Mouse (Mus musculus) lung, embryonic 14.5 days (tissue): ENCODE results near the gene Clec16a. TPM values are rescaled to one million over a fixed set of nuclear protein-coding genes. Genes with fewer than 3 reads are reported as not detected.

ENCODE experiments used
- ATAC-seq: fragments of 200-750 bp; cut with Nextera tagmentation; 2 replicates; pipeline ENCODE4 v1.8.0; 2017; ENCODE audit warnings: mild to moderate bottlenecking, moderate TSS enrichment, moderate library complexity; ENCODE audit not compliant: insufficient read depth
- DNase-seq: peaks from one replicate; pipeline ENCODE4 v3.0.0-alpha.2; 2015
- H3K27ac ChIP-seq: fragments of 300-500 bp; sonication (generic); 2 replicates; pipeline ENCODE4 v1.5.1; 2014; ENCODE audit warnings: low read depth, mild to moderate bottlenecking, moderate library complexity
- H3K27me3 ChIP-seq: fragments of 300-500 bp; sonication (generic); 2 replicates; pipeline ENCODE4 v1.6.1; 2014; ENCODE audit warnings: low read length, control low read depth; ENCODE audit not compliant: insufficient read depth
- H3K36me3 ChIP-seq: fragments of 300-500 bp; sonication (generic); 2 replicates; pipeline ENCODE4 v1.6.1; 2014; ENCODE audit warnings: control low read depth; ENCODE audit not compliant: insufficient read depth
- H3K4me1 ChIP-seq: fragments of 300-500 bp; sonication (generic); 2 replicates; pipeline ENCODE4 v1.6.1; 2014; ENCODE audit warnings: antibody characterized with exemption, control low read depth; ENCODE audit not compliant: insufficient read depth
- H3K4me2 ChIP-seq: fragments of 300-500 bp; sonication (generic); 2 replicates; pipeline ENCODE4 v1.6.1; 2014; ENCODE audit warnings: mild to moderate bottlenecking
- H3K4me3 ChIP-seq: fragments of 300-500 bp; sonication (generic); 2 replicates; pipeline ENCODE4 v1.5.1; 2014; ENCODE audit warnings: low read depth, low read length
- H3K9ac ChIP-seq: fragments of 300-500 bp; sonication (generic); 2 replicates; pipeline ENCODE4 v1.6.1; 2014
- H3K9me3 ChIP-seq: fragments of 300-500 bp; sonication (generic); 2 replicates; pipeline ENCODE4 v1.6.1; 2016; ENCODE audit warnings: low read depth, low read length, control low read depth
- CTCF ChIP-seq: IDR thresholded peaks from 2 replicates; pipeline ENCODE4 v1.5.1; 2016; ENCODE audit warnings: antibody characterized with exemption, low read depth
- WGBS: fragments of 180-500 bp; shearing (Covaris S2); extraction: QIAGEN DNeasy Blood & Tissue Kit; methylation state at CpG from one replicate; pipeline ENCODE4 v1.1.7; 2014; 5-methylcytosine and 5-hydroxymethylcytosine counted together
- polyA plus RNA-seq: library from polyadenylated mRNA; unstranded; fragments of >200 nt; fragmentation: Nextera tagmentation; extraction: Ambion mirVana; gene quantifications from 2 replicates; pipeline ENCODE4 v1.2.1, GENCODE M21; 2014

Clec16a gene
- polyA plus RNA-seq, 1 experiment from 2014 or later: 27.4 TPM

DNA sequence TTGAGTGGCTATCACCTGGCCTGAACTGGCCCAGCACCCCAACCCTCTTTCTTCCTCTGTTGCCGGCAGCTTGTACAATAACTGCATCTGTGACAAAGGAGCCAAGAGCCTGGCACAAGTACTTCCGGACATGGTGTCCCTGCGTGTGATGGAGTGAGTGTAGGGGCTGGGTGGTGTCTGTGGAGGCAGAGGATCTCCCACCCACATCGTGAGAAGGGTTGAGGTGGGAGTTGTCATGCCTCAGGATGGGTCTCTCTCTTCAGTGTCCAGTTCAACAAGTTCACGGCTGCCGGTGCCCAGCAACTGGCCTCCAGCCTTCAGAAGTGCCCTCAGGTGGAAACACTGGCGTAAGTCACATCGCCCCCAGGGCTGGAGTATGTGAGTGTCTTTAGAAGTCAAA, 21.5 kb upstream of the Clec16a start:
- Histone ChIP-seq H3K36me3 (no peaks in the 10 kb centered on the region), H3K4me1 (no peaks in the 10 kb centered on the region), H3K4me2 (no peak overlapping the region), H3K4me3 (no peak overlapping the region), H3K9me3 (no peaks in the 10 kb centered on the region), H3K27ac (no peak overlapping the region), H3K9ac (no peak overlapping the region), H3K27me3 (no peaks in the 10 kb centered on the region)
- WGBS: 78% methylated on average over 8 of the region's 8 CpGs
- no peak for ATAC-seq
- TF ChIP-seq CTCF: no peak
- DNase-seq: no peak

DNA sequence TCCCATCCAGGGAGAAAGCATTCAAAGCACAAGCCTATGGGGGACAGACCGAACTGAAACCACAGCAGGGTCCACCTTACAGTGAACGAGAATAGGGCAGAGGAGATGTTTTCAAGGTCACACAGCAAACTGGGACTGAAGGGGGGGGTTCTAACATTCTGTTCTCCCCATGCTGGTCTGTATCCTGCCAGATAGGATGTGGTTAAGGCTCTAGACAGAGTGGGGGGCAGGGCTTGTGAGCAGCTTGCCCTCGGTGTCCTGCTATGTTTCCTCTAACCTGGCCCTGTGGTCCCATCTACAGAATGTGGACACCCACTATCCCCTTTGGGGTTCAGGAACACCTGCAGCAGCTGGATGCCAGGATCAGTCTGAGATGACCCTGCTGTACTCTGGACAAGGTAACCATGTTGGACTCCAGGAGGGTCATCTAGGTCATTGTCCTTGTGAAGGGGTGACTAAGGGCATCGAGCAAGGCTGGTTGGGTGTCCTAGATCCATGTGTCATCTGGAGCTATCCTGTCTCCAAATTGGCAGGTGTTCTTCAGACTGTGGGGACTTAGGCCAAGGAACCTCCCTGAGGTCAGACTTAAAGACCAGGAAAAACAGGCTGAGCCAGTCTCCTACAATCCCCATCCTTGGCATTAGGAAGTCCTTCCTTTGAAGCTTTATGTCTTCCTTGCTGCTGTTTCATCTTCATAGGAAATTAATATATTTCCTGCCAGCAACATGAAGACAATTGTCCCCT, 20.1 kb upstream of the Clec16a start:
- H3K4me2 ChIP-seq: no peak overlapping the region

DNA sequence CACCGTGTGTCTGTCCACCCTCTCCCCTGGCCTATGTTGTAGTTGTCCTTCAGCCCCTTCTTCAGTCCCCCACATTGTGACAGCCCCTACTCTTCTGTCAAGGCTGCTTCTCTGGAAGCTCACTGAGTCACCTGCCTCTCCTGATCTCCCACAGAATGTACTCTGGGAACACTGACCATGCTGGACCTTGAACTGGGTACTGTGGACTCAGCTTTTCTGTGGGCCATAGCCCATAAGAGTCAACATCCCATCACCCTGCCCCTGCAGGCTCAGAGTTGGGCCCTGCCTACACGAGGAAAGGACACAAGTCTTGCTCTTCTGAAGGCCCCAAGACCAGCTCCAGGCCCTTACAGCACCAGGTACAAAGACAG, 19.5 kb upstream of the Clec16a start:
- Histone ChIP-seq H3K4me3 (no peak overlapping the region), H3K9ac (no peak overlapping the region), H3K4me1 (no peaks in the 10 kb centered on the region), H3K36me3 (peaks cover 10% of the 10 kb centered on the region; the same call in 1 of the 2 replicates), H3K27me3 (no peaks in the 10 kb centered on the region), H3K27ac (no peak overlapping the region), H3K4me2 (no peak overlapping the region), H3K9me3 (no peaks in the 10 kb centered on the region)
- 47% methylated on average over 2 of the region's 2 CpGs for WGBS
- ATAC-seq (no peak), DNase-seq (no peak)
- no peak for TF ChIP-seq CTCF

More for the DNA sequence above, 20.1 kb upstream of the Clec16a start:
- WGBS: 79% methylated on average over 4 of the region's 4 CpGs
- Histone ChIP-seq H3K9me3 (no peaks in the 10 kb centered on the region), H3K36me3 (peaks cover 5% of the 10 kb centered on the region; the same call in 1 of the 2 replicates), H3K27me3 (no peaks in the 10 kb centered on the region), H3K4me1 (no peaks in the 10 kb centered on the region), H3K4me3 (no peak overlapping the region), H3K9ac (no peak overlapping the region), H3K27ac (no peak overlapping the region)
- ATAC-seq (no peak), DNase-seq (no peak)
- TF ChIP-seq CTCF: no peak

DNA sequence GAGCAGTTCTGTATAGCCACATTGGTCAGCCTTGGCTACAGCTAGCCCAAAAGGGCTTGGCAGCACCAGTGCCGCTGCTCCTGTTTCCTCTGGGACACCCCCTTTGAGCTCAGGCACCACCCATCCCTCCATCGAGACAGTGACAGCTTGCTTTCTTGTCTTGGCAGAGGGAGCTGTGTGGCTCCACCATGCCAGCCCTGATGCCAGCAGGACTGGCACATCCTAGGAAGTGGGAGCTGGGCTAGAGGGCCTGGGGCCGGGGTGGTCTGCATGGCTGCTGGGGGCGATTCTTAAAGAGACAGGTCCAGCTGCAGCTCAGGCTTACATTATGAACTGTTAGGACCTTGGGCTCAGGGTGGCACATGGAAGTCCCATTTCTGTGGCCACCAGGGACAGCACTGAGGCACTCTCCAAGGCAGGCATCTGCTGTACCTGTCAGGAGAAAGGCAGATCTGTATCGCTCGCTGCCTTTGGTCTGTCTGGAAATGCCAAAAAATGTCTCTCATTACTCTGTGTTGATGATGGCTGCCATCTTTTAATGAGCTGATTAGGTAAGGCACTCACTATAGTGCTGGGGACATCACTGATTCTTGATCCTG, 18.0 kb upstream of the Clec16a start:
- TF ChIP-seq CTCF: peak; percentile 34
- Histone ChIP-seq H3K9ac (no peak overlapping the region), H3K4me1 (no peaks in the 10 kb centered on the region), H3K4me2 (no peak overlapping the region), H3K9me3 (no peaks in the 10 kb centered on the region), H3K27me3 (no peaks in the 10 kb centered on the region), H3K27ac (no peak overlapping the region), H3K4me3 (no peak overlapping the region), H3K36me3 (peaks cover 20% of the 10 kb centered on the region; the same call in 1 of the 2 replicates)
- WGBS: 79% methylated on average over 6 of the region's 6 CpGs
- DNase-seq (no peak), ATAC-seq (no peak)

DNA sequence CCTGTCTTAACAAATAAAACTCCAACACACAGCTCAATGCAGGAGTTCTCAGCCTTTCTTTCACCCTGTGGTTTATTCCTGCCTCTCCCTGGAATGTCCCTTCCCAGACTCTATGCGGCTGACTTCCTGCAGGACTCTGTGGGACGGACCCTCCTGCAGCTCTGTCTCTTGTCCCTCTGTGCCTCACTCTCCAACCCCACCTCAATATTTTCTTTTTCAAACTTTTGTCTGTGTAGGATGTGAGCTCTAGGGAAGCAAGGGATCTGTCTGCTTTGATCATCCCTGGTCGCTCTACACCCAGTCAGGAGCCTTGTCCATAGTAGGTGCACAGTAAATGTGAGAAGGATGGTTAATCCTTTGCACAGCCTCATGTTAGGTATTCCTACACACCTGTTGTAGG, 16.8 kb upstream of the Clec16a start:
- Histone ChIP-seq H3K9ac (no peak overlapping the region), H3K4me2 (no peak overlapping the region), H3K27me3 (no peaks in the 10 kb centered on the region), H3K36me3 (peaks cover 22% of the 10 kb centered on the region; the same call in 1 of the 2 replicates), H3K9me3 (no peaks in the 10 kb centered on the region), H3K4me1 (no peaks in the 10 kb centered on the region), H3K4me3 (no peak overlapping the region), H3K27ac (no peak overlapping the region)
- 71% methylated on average over 3 of the region's 3 CpGs for WGBS
- DNase-seq: no peak
- no peak for ATAC-seq
- TF ChIP-seq CTCF: no peak

DNA sequence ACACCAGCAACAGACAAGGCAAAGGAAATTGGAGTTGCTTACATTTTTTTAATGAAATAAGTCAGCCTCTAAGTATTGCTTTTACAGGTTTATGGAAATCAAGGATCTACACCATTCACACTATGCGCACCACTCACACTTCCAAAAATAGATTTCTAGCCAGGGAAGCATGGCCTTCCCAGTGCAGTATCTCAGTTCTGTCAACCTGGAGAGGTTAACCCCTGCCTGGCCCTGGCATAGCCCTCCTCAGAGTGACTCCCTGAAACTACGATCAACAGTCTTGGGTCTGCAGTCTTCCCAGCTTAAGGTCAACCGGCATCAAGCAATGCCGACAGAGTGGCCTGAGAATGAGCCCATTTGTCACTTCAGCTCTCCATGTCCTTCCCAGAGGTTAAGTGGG, 15.0 kb upstream of the Clec16a start:
- no peak for TF ChIP-seq CTCF
- no peak for ATAC-seq
- no peak overlapping the region for H3K9ac ChIP-seq
- H3K4me3 ChIP-seq: no peak overlapping the region
- H3K4me2 ChIP-seq: no peak overlapping the region
- H3K27ac ChIP-seq: no peak overlapping the region
- WGBS: 80% methylated on average over 4 of the region's 4 CpGs
- H3K36me3 ChIP-seq: peaks cover 24% of the 10 kb centered on the region; the same call in 1 of the 2 replicates
- no peak for DNase-seq
- no peaks in the 10 kb centered on the region for H3K4me1 ChIP-seq
- no peaks in the 10 kb centered on the region for H3K9me3 ChIP-seq
- H3K27me3 ChIP-seq: no peaks in the 10 kb centered on the region

DNA sequence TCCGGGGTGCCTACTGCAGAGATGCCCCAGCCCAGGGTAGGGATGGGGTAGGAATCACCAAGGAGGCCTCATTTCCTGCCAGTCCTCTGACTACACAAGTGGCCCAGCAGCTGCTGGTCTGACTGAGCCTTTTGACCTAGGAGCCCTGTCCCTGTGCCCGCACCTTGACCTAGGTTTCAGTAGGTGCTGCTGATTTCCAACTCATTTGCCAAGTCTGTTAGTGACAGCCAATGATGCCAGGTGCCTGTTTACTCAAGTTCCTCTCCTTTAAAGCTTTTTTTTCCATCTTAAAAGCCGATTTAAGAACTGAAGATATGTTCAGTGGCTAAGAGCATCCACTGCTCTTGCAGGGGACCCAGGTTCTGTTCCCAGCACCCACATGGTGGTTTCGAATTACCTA, 11.4 kb upstream of the Clec16a start:
- DNase-seq (no peak), ATAC-seq (no peak)
- TF ChIP-seq CTCF: no peak
- 87% methylated on average over 4 of the region's 4 CpGs for WGBS
- H3K27me3 ChIP-seq: no peaks in the 10 kb centered on the region
- H3K9me3 ChIP-seq: no peaks in the 10 kb centered on the region
- no peak overlapping the region for H3K4me2 ChIP-seq
- H3K4me1 ChIP-seq: no peaks in the 10 kb centered on the region
- no peak overlapping the region for H3K9ac ChIP-seq
- peaks cover 30% of the 10 kb centered on the region for H3K36me3 ChIP-seq
- H3K4me3 ChIP-seq: no peak overlapping the region
- H3K27ac ChIP-seq: no peak overlapping the region
